Mouse (Mus musculus): ENCODE measurements around the gene Aox4.

The Aox4 gene

DNA sequence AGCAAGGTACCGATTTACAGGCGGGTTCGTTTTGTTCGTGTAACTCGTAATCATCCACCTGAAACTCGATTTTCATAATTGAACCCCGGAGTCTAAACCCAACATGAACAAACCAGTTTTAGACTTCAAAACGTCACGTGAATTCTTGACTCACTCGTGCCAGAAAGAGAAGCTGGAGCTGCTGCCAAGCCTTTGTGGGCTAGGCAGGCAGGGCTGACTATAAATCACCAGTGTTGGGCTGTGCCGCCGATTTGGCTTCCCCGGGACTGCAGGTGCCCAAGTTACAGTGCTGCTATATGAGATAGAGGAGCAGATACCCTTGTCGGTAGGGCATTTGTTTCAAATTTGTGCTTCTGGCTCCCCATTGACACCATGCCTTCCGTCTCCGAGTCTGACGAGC lies at the start of gene Aox4:
Gene Aox4 (plus strand): TSS at position 195 of the 400 bp plus-strand sequence.
- peak in 1 of 2 experiments; percentile 60 for DNase-seq (ENCODE audit: low spot score in 2 of 2)

DNA sequence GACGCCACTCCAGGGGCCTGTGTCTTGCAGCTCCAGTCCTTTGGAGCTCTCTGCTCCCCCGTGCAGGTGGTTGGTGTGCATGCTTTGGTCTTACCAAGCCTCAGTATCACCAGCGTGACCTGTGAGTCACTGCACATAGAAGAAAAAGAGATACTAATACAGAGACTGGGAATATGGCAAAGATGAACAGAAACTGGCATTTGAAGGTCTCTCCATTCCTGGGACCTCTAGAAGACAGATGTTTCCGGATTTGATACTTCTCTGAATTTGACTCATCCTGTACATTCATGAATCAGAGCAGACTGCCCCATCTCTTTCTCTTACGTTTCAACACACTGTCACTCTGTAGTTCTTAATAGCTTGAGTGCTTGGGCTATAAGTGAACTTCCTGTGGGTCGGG lies 40.3 kb upstream of the Aox4 start:
- no peak for DNase-seq (ENCODE audit: low spot score in 2 of 2)

DNA sequence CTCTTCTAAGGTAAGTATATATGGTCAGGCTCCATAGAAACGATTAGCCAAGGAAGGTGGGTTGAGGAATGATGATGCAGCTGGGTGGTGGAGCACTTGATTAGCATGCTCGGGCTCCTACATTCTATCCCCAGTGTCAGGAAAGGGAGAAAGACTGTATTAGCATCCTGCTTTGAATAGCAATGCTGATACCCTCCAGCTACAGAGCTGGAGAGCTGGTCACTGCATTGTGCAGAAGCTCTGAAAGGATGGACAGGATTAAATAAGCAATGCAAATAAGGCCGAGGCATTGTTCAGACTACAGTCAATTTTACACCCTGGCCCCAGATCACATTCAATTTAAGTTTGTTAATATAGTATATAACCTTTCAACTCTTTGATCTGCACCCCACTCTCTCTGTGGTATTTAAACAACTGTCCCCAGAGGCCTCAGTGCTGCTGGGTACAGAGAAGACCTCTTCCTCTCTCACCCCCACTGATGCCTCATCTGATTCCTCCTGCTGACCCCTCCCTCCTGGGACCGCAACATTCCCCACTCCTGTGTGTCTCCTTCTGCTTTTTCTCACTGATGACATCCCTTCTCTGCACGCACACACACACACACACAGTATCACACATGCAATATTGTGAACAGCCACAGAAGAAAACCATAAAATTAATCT lies 21.6 kb upstream of the Aox4 start:
- no peak for DNase-seq (ENCODE audit: low spot score in 2 of 2)

DNA sequence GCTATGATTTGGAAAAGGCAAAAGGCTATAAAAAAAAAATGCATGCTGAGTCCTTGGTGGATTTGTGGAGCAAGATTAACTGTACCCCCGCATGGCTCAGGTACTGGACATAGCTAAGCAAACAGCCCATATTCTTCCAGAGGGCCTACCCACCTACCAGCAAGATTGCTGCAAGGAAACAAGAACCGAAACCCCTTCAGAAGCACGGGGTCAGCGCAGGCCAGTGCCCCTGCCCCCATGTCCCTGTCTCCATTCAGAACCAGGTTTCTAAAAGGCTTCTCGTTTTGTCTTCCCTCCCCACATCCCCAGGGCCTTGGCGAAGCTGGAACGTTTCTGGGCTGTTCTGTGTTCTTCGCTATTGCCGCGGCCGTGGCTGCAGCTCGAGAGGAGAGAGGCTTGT lies 15.9 kb upstream of the Aox4 start:
- no peak for DNase-seq (ENCODE audit: low spot score in 2 of 2)

DNA sequence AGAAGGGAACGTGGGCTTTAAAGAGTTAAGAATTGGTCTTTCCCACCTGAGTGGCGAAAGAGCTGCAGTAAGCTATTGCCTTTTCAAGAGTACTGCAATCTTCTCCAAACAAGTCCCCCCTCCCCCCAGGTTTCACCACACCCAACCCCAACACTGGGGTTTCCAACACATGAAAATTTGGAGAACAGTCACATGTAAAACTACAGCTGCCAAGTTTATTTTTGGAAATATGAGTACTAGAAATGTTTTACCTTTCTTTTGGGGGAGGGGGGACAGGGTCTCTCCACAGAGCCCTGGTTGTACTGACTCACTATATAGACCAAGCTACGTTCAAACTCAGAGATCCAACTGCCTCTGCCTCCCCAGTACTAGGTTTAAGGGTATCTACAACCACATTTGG lies 15.2 kb upstream of the Aox4 start:
- no peak for DNase-seq (ENCODE audit: low spot score in 2 of 2)

DNA sequence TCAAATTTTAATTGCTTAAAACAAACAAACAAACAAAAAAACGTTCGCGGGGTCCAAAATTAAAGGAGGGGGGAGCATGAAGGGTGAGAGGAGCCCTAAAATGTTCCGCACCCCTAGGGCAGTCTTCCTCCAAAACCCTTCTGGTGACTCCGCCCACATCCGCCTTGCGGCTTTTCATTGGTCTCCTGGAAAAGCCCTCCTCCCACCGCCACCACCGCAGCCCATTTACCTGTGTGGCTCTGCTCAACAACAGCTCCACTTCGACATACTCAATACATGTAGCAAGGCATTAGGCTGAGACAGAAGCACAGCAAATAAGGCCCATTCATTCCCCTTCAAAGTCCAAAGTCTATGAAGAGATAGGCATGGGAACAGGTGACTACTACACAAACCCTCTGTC lies 14.7 kb upstream of the Aox4 start:
- DNase-seq (ENCODE audit: low spot score in 2 of 2), result no peak

DNA sequence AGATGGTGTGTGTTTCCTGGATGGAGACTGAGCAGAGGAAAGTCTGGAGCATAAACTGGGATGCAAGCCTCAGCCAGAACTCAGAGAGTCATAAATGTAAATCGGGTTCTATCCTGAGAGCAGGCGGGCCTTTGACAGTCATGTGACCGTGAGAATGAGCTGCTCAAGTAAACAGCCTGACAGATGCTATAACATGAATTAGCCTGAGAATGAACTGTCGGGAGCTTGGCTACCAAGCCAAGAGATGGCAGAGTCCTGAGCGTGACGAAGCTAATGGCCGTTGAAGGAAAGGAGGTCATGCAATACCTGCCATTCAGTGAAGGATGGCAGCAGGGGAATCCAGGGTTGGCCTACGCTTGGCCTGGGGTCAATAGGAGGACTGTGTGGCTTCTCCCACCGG lies 13.2 kb upstream of the Aox4 start:
- no peak for DNase-seq (ENCODE audit: low spot score in 2 of 2)

DNA sequence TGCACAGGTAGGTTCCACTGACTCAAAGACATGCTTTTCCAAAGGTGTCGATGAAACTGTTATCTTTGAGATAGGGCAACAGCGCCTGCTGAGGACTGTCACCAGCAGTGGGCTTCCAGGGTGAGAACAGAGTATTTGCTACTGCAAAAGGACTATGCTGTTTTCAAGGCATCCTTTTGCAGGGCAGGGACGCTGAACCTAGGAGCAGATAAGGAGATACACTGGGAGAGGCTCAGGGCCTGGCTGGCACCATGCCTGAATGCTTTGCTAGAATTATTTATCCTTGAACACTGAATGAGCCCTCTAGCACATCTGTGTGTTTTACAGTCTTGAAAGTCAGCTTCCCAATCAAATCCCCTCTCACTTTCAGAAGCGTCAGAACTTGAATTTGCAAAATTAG lies 11.8 kb upstream of the Aox4 start:
- DNase-seq (ENCODE audit: low spot score in 2 of 2), result no peak

DNA sequence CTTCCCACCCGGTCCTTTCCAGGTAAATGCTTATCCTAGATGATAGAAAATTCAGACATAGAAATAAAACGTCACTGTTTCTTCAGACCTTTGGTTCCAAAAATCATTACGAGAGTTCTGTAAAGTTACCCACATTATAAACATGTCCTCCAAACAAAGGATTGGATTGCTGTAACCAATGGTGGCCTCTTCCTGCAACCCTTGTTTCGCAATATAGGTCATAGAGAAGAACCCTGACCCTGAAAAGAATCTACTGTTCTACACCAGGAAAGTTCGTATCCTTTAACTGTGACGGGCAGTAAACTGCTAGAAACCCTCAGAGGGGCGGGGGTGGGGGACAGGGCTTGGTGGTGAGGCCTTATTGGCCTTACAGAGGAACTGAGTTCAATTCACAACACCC lies 2.6 kb downstream of the Aox4 start:
- DNase-seq (ENCODE audit: low spot score in 2 of 2), result no peak

DNA sequence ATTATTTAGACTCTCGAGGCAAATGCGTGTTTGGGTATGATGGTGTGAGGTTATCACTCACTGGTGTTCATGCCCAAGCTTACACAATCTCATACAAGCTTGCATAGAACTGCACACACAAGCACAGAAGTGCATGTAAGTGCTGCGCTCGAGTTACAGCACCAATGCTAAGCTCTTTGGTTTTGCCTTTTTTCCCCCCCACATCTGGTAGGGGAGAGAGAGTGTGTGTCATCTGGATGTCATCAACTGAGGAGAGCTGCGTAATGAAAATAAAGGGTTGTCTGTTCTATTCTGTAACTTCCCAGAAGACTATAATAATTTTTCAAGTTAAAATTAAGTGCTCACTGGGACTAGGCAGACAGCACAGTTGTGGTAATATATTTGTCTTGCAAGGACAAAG lies 3.6 kb downstream of the Aox4 start:
- DNase-seq (ENCODE audit: low spot score in 2 of 2), result no peak

DNA sequence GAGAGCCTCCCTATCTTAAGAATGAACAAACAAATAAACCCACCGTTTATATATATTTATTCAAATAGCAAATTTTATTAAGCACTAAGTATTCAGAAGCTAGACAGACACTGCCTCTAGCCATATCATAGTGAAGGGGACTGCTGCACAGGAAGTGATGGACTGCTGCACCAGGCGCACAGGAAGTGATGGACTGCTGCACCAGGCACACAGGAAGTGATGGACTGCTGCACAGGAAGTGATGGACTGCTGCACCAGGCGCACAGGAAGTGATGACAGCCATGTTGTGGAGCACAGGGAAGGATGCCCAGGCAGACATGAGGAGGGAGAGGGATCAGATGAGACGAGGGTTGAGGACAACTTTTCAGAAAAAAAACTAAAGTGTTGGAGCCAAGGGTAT lies 5.2 kb downstream of the Aox4 start:
- no peak for DNase-seq (ENCODE audit: low spot score in 2 of 2)

DNA sequence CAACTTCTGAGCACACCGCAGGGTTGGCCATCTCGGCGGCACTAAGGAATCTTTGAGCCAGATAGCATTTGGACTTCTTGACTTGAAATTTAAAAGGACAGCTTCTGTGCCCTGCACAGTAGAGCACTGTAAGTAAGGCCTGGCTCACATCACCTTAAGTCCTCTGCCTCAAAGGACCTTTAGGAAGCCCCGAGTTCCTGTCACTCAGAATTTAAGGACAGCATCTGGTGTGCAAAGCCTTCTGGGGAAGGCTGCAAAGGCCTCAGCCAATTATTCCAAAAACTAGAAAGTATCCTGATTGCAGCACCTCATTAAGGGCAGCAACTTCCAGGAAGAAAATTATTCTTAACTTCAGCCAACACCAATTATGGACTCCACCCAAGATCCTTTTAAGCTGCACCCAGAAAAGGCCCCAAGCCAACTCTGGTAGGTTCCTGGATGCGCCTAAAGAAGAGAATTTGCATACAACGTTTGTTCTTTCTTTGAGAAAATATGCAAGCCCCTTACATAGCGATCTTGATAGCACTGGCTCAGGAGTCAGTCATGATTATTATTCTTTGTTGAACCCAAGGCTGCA lies 5.8 kb downstream of the Aox4 start:
- no peak for DNase-seq (ENCODE audit: low spot score in 2 of 2)

DNA sequence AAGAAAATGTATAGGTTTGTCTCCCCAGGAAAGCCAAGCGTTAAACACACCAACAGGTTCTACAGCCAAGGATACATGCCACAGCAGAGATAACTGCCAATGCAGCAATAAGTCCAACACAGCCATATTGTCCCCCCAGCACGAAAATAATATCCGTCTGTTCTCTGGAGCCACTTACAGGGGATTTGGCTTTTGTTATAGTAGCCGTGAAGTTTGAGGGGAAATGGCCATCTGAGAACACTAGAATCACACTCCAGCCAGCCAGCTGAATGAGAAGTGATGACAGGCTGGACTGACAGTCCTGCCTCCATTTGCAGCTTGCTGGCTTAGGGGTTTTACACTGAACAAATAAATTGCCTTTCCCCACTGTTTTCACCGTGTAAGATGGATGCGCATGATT lies 10.9 kb downstream of the Aox4 start:
- DNase-seq (ENCODE audit: low spot score in 2 of 2), result no peak

DNA sequence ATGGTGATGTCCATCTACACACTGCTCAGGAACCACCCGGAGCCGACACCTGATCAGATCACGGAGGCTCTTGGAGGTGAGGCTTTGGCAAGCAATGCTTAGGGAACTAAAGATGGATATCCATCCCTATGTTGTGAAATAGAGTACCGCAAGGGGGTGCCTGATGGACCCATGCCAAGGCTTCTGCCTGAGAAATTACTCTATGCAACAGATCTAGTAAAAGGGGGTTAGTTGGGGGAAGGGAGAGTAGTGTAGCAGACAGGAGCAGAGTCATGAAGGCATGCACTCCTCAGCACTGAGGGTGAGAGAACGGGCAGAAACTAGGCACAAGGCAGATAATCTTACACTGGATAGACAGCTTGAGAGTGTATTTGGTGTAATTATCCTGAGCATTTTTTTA lies 11.7 kb downstream of the Aox4 start:
- DNase-seq (ENCODE audit: low spot score in 2 of 2), result no peak

DNA sequence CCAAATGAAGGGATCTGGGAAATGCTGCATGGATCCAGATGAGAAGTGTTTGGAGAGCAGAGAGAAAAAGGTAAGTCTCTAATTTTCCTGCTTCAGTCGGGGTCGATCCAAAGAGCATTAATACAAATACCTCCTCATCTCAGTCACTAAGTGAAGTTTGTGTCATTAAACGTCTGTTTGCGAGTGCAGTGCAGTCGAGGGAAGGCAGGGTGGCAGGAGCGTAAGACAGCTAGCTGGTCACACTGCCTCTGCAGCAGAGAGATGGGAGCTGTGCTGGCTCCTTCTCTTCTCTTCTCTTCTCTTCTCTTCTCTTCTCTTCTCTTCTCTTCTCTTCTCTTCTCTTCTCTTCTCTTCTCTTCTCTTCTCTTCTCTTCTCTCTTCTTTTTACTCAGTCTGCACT lies 17.9 kb downstream of the Aox4 start:
- DNase-seq (ENCODE audit: low spot score in 2 of 2), result no peak

DNA sequence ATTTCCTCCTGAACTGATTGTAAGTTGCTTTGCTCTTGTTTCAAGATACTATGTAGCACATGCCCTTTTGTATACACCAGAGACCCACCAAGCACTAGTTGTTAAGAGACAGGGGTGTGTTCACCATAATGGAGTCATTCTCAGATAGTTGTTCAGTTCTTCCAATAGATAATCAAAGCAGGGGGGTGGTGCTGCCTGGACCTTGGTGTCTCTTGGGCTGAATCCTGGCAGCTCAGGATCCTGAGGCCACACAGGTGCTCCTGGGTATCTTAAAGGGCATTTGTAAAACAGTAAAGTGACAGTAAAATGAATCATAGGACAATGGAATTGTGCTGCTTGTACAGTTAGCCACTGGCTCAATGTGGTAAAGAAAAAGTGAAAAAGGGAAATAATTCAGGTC lies 18.7 kb downstream of the Aox4 start:
- no peak for DNase-seq (ENCODE audit: low spot score in 2 of 2)

DNA sequence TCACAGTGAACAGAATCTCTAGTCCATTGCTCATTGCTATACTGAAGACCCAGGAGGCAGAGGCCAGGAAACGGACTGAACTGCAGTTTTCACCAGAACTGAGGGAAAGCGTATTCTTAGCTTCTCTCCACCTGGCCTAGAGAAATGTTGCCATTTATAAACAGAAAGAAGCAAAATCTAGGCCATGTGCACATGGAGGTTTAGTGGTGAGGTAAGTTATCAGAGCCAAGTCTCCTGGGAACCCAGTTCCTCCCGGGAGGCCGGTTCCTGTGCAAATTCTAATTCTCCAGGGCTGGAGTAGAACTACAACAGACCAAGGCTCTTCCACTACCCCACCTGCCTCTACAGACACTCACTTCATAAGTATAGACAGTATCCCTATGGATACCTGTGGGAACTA lies 19.6 kb downstream of the Aox4 start:
- DNase-seq (ENCODE audit: low spot score in 2 of 2), result no peak

DNA sequence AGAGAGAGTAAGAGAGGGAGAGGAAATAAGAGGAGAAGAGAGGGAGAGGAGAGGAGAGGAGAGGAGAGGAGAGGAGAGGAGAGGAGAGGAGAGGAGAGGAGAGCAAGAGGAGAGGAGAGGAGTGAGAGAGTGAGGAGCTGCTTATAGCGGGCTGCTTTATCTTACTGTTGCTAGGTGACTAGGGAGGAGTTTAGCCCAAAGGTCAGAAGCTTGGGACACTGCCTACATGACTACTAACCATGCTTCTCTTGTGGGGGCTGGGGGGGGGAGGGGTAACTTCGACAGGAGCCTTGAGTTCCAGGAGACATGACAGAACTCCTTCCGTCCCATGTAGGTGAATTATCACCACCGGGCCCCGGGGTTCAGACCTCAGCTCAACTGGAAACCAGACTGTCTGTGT lies 20.3 kb downstream of the Aox4 start:
- no peak for DNase-seq (ENCODE audit: low spot score in 2 of 2)

DNA sequence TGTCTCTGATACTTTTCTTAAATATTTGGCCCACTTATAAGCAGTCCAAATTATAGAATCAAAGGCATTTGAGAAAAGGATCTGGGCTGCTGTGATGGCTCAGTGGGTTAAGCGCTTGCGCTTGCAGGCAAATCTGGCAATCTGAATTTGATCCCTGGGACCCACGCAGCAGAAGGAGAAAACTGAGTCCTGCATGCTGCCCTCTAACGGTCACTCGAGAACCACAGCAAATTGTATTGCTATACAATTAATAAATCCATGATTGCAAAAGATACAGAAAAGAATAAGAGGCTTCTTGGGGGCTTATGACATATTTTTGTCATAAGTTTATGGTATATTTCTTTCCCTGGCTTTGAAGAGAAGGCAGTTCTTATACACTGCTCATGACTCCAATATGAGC lies 25.2 kb downstream of the Aox4 start:
- no peak for DNase-seq (ENCODE audit: low spot score in 2 of 2)

DNA sequence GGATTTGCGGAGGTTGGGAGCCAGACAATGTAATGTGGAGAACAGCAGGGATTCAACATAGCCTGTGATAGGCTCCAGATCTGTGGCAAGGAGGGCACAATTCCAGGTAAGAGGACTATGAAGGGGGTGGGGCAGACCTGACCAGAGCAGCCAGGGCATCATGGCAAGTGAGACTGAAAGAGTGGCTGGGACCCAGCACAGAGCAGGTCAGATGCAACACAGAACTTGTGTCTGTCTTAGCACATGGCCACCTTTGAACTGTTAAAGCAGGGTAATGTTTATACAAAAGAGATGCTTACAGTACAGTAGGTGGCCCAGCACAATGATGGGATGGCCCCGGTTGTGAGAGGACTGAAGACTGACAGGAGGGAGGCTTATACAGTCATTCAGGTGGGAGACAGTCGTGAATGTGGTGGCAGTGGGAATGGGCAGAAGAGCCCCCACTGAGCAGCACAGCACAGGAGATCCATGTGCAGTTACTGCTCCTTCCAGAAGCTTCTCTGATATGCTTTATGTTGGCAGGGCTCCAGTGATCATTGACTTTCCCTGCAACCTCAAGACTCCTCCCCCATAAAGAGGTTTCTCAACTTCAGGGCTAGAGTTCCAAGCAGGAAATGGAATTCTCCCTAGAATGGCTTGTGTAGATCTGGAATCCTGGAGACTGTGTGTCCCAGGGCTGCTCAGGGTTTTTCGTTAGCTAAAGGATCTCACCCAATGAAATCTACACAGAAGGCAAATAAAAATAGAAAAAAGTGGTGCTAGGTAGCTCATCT lies 27.5 kb downstream of the Aox4 start:
- no peak for DNase-seq (ENCODE audit: low spot score in 2 of 2)

DNA sequence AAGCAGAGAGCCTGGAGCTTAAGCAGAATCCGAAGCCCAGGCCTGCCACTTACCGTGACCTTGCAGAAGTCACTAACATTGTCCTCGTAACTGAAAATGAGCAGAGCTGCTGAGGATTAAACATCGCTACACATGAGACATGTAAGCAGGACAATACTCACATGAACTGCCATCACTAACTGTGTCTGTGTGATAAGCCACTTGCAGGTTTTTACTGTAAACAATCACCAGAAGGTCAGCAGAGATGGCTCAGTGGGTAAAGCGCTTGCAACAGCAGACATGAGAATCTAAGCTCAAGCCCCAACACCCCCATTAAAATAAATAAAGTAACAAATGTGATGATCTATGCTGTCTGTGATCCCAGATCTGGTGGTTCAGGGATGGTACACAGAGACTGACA lies 28.2 kb downstream of the Aox4 start:
- no peak for DNase-seq (ENCODE audit: low spot score in 2 of 2)

DNA sequence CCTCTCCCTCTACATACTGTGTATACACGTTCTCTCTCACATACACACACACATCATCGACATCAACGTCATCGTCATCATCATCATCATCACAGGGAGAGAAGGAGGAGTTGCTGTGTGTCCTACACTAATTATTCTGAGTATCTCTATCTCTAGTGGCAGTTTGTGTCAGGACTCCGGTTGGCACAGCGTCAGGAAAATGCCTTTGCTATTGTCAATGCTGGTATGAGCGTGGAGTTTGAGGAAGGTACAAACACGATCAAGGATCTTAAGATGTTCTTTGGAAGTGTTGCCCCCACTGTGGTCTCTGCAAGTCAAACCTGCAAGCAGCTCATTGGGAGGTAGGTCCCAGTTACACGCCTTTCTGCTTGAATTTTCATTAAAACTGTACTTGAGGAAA lies 28.8 kb downstream of the Aox4 start:
- no peak for DNase-seq (ENCODE audit: low spot score in 2 of 2)

DNA sequence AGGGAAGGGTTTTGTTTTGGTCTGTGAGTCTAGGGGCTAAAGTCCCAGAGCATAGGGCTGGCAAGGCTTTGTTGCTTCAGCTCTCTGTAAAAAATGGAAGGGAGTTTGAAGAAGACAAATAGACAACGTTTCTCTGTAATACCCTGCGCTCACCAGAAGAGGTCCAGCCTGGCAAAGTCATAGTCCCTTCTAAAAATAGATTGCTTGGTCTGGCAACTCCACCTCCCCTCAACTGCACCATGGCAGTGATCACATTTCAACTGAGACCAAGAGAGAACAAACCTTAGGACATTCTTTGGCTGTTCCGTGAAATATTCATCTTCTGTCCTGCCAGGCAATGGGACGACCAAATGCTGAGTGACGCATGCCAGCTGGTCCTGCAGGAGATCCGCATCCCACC lies 30.1 kb downstream of the Aox4 start:
- no peak for DNase-seq (ENCODE audit: low spot score in 2 of 2)
